Mouse (Mus musculus): ENCODE measurements around the gene Kif5a.

- TF ChIP-seq CTCF (IDR thresholded peaks at IDR 0.05; ENCODE audit: borderline replicate concordance, insufficient read depth, low read depth, low read length) (no peak), POLR2A (IDR thresholded peaks at IDR 0.05; ENCODE audit: borderline replicate concordance, insufficient read depth, low read length) (no peak)
These were observed 60.0 kb downstream of the Kif5a start for GRCm38 (mm10) chr10:127203106-127203505.

All from cerebellum, adult 2 months (tissue).